Mouse (Mus musculus) spleen, postnatal 4 days (tissue): ENCODE measurements at regions not wholly inside any gene's neighbourhood (a gene's known extent, or its start where the extent isn't known, plus 50 kb on each side); places are given as distances from the start of the nearest gene placed in this dataset.

Experiments
- DNase-seq, 2 experiments: peaks; one replicate each; pipeline ENCODE4 v3.0.0; 2022; ENCODE audit warnings: low spot score in 2 of 2

- DNase-seq = no peak
These were observed 120.2 kb upstream of the Zfp648 start for GRCm38 (mm10) chr1:154080505-154081380.

GRCm38 (mm10) chr1:154086145-154086544 lies 114.8 kb upstream of the Zfp648 start:
- no peak for DNase-seq

- DNase-seq = no peak
These were observed 111.2 kb upstream of the Zfp648 start for GRCm38 (mm10) chr1:154089815-154090214.

GRCm38 (mm10) chr1:154090521-154091490 lies 110.2 kb upstream of the Zfp648 start:
- DNase-seq = no peak

GRCm38 (mm10) chr1:154093549-154093948 lies 107.4 kb upstream of the Zfp648 start:
- no peak for DNase-seq

GRCm38 (mm10) chr1:154094357-154094756 lies 106.6 kb upstream of the Zfp648 start:
- DNase-seq = no peak

- no peak for DNase-seq
These were observed 104.9 kb upstream of the Zfp648 start for GRCm38 (mm10) chr1:154096113-154096512.

- DNase-seq = no peak
These were observed 104.1 kb upstream of the Zfp648 start for GRCm38 (mm10) chr1:154096911-154097310.

- peak in 1 of 2 experiments; percentile 39 for DNase-seq
These were observed 103.3 kb upstream of the Zfp648 start for GRCm38 (mm10) chr1:154097656-154098055.

- no peak for DNase-seq
These were observed 100.4 kb upstream of the Zfp648 start for GRCm38 (mm10) chr1:154100556-154100955.

- DNase-seq = no peak
These were observed 99.6 kb upstream of the Zfp648 start for GRCm38 (mm10) chr1:154101433-154101832.

GRCm38 (mm10) chr1:154102191-154102590 lies 98.8 kb upstream of the Zfp648 start:
- no peak for DNase-seq

GRCm38 (mm10) chr1:154102871-154103596 lies 98.0 kb upstream of the Zfp648 start:
- peak in 1 of 2 experiments; percentile 17 for DNase-seq

- DNase-seq = no peak
These were observed 97.4 kb upstream of the Zfp648 start for GRCm38 (mm10) chr1:154103597-154103923.

GRCm38 (mm10) chr1:154104006-154104600 lies 96.9 kb upstream of the Zfp648 start:
- DNase-seq = no peak

GRCm38 (mm10) chr1:154104779-154105178 lies 96.2 kb upstream of the Zfp648 start:
- DNase-seq = no peak

GRCm38 (mm10) chr1:154112500-154112899 lies 88.5 kb upstream of the Zfp648 start:
- no peak for DNase-seq

- DNase-seq = peak in 1 of 2 experiments; percentile 53
These were observed 87.5 kb upstream of the Zfp648 start for GRCm38 (mm10) chr1:154113291-154114050.

GRCm38 (mm10) chr1:154116188-154116710 lies 84.7 kb upstream of the Zfp648 start:
- DNase-seq = peak in 1 of 2 experiments; percentile 50

GRCm38 (mm10) chr1:154117346-154117687 lies 83.7 kb upstream of the Zfp648 start:
- peak in 1 of 2 experiments; percentile 30 for DNase-seq
